Mouse (Mus musculus) megakaryocyte, embryonic 14.5 days (primary cell): ENCODE results near the gene Slc10a1.

Source experiments
- FLI1 ChIP-seq: IDR thresholded peaks from 2 replicates; pipeline ENCODE4 v1.6.1; 2012; ENCODE audit warnings: low read length, inconsistent platforms, mixed read lengths
- GATA1 ChIP-seq: IDR thresholded peaks from 3 replicates; pipeline ENCODE4 v1.6.1; 2012; ENCODE audit warnings: mixed read lengths, low read length, inconsistent platforms, borderline replicate concordance

DNA sequence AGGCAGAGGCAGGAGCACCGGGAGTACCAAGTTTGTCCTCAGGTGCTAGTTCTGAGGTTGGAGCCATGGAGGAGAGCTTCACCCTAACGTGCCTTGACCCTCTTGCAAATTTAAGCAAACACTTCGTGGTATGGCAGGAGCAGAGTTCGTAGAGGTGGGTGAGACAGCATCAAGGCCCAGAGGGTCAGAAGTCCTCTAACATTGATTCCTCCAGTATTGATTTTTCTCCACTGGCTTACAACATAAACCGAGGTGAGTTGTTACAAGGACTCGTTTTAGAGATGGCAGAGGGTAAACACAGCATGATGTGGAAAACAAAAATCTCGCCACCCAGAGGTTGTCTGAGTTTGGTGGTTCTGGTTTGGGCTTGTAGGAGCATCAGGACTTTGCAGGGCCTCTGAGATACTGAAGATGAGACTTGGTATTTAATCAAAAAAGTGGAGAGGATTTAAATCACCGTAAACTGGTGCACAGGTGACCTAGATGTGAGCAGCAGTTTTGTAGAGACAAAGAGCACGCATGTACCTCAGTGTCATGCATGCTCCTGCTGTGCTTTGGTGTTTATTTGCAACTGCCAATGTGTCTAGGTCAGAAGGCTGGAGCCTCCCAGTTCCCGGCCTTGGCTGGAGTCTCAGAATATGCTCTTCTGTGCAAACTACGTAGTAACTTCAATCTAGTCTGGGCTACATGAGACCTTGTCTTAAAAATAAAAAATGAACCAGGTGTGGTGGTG is 7.6 kb upstream of the Slc10a1 start:
- TF ChIP-seq GATA1, result no peak
- no peak for TF ChIP-seq FLI1
